Mouse (Mus musculus) spleen, adult 2 months (tissue): ENCODE results near the gene BC048403. TPM values are rescaled to one million over a fixed set of nuclear protein-coding genes. Genes with fewer than 3 reads are reported as not detected.
"Not testable (repeated sequence)": the region's sequence is repeated elsewhere in the genome, so short reads cannot be mapped to it uniquely, and the experiment has no call there.

Source experiments
- DNase-seq, 2 experiments: peaks; one replicate each; pipeline versions ENCODE4 v3.0.0 to v3.0.0-alpha.2; 2012 to 2021; ENCODE audit warnings: low spot score in 2 of 2, low read depth in 1 of 2
- H3K27ac ChIP-seq: fragments of 200-500 bp; 2 replicates; pipeline ENCODE4 v1.5.1; 2012; ENCODE audit warnings: low read length, inconsistent platforms; ENCODE audit not compliant: insufficient read depth
- H3K27me3 ChIP-seq: fragments of 200-500 bp; 2 replicates; pipeline ENCODE4 v1.6.1; 2012; ENCODE audit warnings: mild to moderate bottlenecking, moderate library complexity, low read length, inconsistent platforms; ENCODE audit not compliant: control insufficient read depth, insufficient read depth
- H3K36me3 ChIP-seq: fragments of 200-500 bp; 2 replicates; pipeline ENCODE4 v1.6.1; 2012; ENCODE audit warnings: mild to moderate bottlenecking, low read length, inconsistent platforms; ENCODE audit not compliant: control insufficient read depth, insufficient read depth
- H3K4me1 ChIP-seq: fragments of 200-500 bp; 2 replicates; pipeline ENCODE4 v1.6.1; 2011; ENCODE audit warnings: inconsistent platforms; ENCODE audit not compliant: control insufficient read depth, insufficient read depth, insufficient read length
- H3K4me3 ChIP-seq: fragments of 200-500 bp; 2 replicates; pipeline ENCODE4 v1.5.1; 2011; ENCODE audit warnings: mild to moderate bottlenecking, inconsistent platforms; ENCODE audit not compliant: insufficient read depth, insufficient read length; ENCODE audit errors: extremely low read depth
- CTCF ChIP-seq: fragments of 200-500 bp; IDR thresholded peaks from 2 replicates; pipeline ENCODE4 v1.5.1; 2011; ENCODE audit warnings: mild to moderate bottlenecking, inconsistent platforms; ENCODE audit not compliant: insufficient read depth, insufficient read length, insufficient replicate concordance; ENCODE audit errors: extremely low read depth
- POLR2A ChIP-seq: fragments of 200-500 bp; IDR thresholded peaks from 2 replicates; pipeline ENCODE4 v1.6.1; 2011; ENCODE audit warnings: low read depth, low read length, inconsistent platforms
- WGBS: fragments of 180-500 bp; shearing (Covaris S2); methylation state at CpG from one replicate; pipeline ENCODE4 v1.1.7; 2018; 5-methylcytosine and 5-hydroxymethylcytosine counted together
- polyA plus RNA-seq: library from polyadenylated mRNA; depleted of rRNA; stranded (reverse); fragments of >200 nt; gene quantifications from 2 replicates; pipeline ENCODE4 v1.2.3, GENCODE M21; 2012

BC048403 gene
- polyA plus RNA-seq, 1 experiment: 4.7 TPM

- no peaks in the 10 kb centered on the region for H3K27me3 ChIP-seq
- peaks cover 4% of the 10 kb centered on the region; the same call in 1 of the 2 replicates for H3K36me3 ChIP-seq
- DNase-seq: no peak
- TF ChIP-seq POLR2A: no peak
- TF ChIP-seq CTCF: no peak
- no peaks in the 10 kb centered on the region for H3K4me1 ChIP-seq
- WGBS: 51% methylated on average over 4 of the region's 4 CpGs
- no peak overlapping the region for H3K4me3 ChIP-seq
- H3K27ac ChIP-seq: no peak overlapping the region
Observed at GRCm38 (mm10) chr10:121756677-121757076, 16.9 kb downstream of the BC048403 start.

- Histone ChIP-seq H3K36me3 (no peaks in the 10 kb centered on the region), H3K4me3 (no peak overlapping the region), H3K27ac (no peak overlapping the region), H3K4me1 (no peaks in the 10 kb centered on the region), H3K27me3 (no peaks in the 10 kb centered on the region)
- no peak for DNase-seq
- 62% methylated on average over 8 of the region's 8 CpGs for WGBS
- TF ChIP-seq CTCF: no peak
- no peak for TF ChIP-seq POLR2A
Observed at GRCm38 (mm10) chr10:121759095-121759494, 19.4 kb downstream of the BC048403 start.

- 93% methylated on average over 9 of the region's 9 CpGs for WGBS
- no peak for DNase-seq
- H3K27me3 ChIP-seq: no peaks in the 10 kb centered on the region
- no peaks in the 10 kb centered on the region for H3K4me1 ChIP-seq
- H3K4me3 ChIP-seq: no peak overlapping the region
- H3K36me3 ChIP-seq: no peaks in the 10 kb centered on the region
- H3K27ac ChIP-seq: no peak overlapping the region
- no peak for TF ChIP-seq CTCF
- TF ChIP-seq POLR2A: no peak
Observed at GRCm38 (mm10) chr10:121762141-121762540, 22.4 kb downstream of the BC048403 start.

GRCm38 (mm10) chr10:121763191-121763590, 23.5 kb downstream of the BC048403 start:
- H3K4me1 ChIP-seq: no peaks in the 10 kb centered on the region
- no peak overlapping the region for H3K4me3 ChIP-seq
- H3K27me3 ChIP-seq: no peaks in the 10 kb centered on the region
- H3K27ac ChIP-seq: no peak overlapping the region
- DNase-seq: no peak
- no peak for TF ChIP-seq POLR2A
- TF ChIP-seq CTCF: no peak
- no peaks in the 10 kb centered on the region for H3K36me3 ChIP-seq
- WGBS: 86% methylated on average over 9 of the region's 13 CpGs

- H3K4me3 ChIP-seq: no peak overlapping the region
- H3K27ac ChIP-seq: no peak overlapping the region
- H3K27me3 ChIP-seq: no peaks in the 10 kb centered on the region
- TF ChIP-seq CTCF (no peak), POLR2A (no peak)
- DNase-seq: no peak
- H3K4me1 ChIP-seq: no peaks in the 10 kb centered on the region
- no peaks in the 10 kb centered on the region for H3K36me3 ChIP-seq
- 85% methylated on average over 13 of the region's 13 CpGs for WGBS
Observed at GRCm38 (mm10) chr10:121764469-121765173, 24.9 kb downstream of the BC048403 start.

GRCm38 (mm10) chr10:121765174-121766057, 25.7 kb downstream of the BC048403 start:
- Histone ChIP-seq H3K27me3 (no peaks in the 10 kb centered on the region), H3K36me3 (no peaks in the 10 kb centered on the region), H3K4me3 (no peak overlapping the region), H3K4me1 (no peaks in the 10 kb centered on the region), H3K27ac (no peak overlapping the region)
- 89% methylated on average over 10 of the region's 10 CpGs for WGBS
- no peak for TF ChIP-seq CTCF
- no peak for TF ChIP-seq POLR2A
- DNase-seq: no peak

- WGBS: 92% methylated on average over 3 of the region's 3 CpGs
- H3K27ac ChIP-seq, H3K4me3 ChIP-seq, H3K36me3 ChIP-seq, H3K27me3 ChIP-seq, H3K4me1 ChIP-seq, DNase-seq: not testable (repeated sequence)
Observed at GRCm38 (mm10) chr10:121767295-121767694, 27.6 kb downstream of the BC048403 start.
